ENCODE assay signal across 18 mouse cellular contexts in genomic region chr4:10888835-10889234, GRCm38 (mm10).
"Had no signal": no experiment of that assay in that cellular context is flagged by ENCODE, and none has a peak within 500 bp of the region (broad histone marks: within the 10 kb centered on the region; RNA-seq: fewer than 3 reads in every experiment).

No protein-coding gene starts in this region.

- H3K9ac ChIP-seq: lung, embryonic 14.5 days; midbrain, embryonic 13.5 days; neural tube, embryonic 13.5 days; neural tube, embryonic 15.5 days had no signal

- H3K9me3 ChIP-seq: midbrain, embryonic 13.5 days; neural tube, embryonic 15.5 days had no signal

- H3K4me2 ChIP-seq: lung, embryonic 14.5 days; midbrain, embryonic 13.5 days; neural tube, embryonic 13.5 days; neural tube, embryonic 15.5 days had no signal

- H3K4me1 ChIP-seq: midbrain, embryonic 10.5 days; midbrain, embryonic 13.5 days; neural tube, embryonic 13.5 days; neural tube, embryonic 15.5 days had no signal

- ATAC-seq: midbrain, embryonic 13.5 days; midbrain, embryonic 16.5 days had no signal

- DNase-seq: lung, adult 18-20 months; lung, embryonic 14.5 days; lung, postnatal 10 days; lung, postnatal 4 days; retina, postnatal 1 day; right cerebral cortex, adult 18-20 months; right cerebral cortex, postnatal 25 days; right cerebral cortex, postnatal 4 days; spleen, adult 18-20 months; thymus, adult 18-20 months; thymus, postnatal 25 days; thymus, postnatal 4 days had no signal

- H3K27me3 ChIP-seq: midbrain, embryonic 13.5 days; neural tube, embryonic 13.5 days; neural tube, embryonic 15.5 days had no signal

- H3K27ac ChIP-seq: midbrain, embryonic 10.5 days; midbrain, embryonic 13.5 days; neural tube, embryonic 13.5 days; neural tube, embryonic 15.5 days had no signal

- H3K4me3 ChIP-seq: midbrain, embryonic 10.5 days; midbrain, embryonic 13.5 days; myocyte; neural tube, embryonic 13.5 days; neural tube, embryonic 15.5 days had no signal
